In genomic region chr3:102744657-102745056, GRCm38 (mm10) we compare ENCODE assay signal across 9 mouse cellular contexts. TPM values are rescaled to one million over a fixed set of nuclear protein-coding genes. Genes with fewer than 3 reads are reported as not detected.
DNase-seq lines count a peak whose midpoint lies in the region; ATAC-seq and TF ChIP-seq lines count a peak whose summit lies in the region.
"Had no signal": no experiment of that assay in that cellular context is flagged by ENCODE, and none has a peak within 500 bp of the region (broad histone marks: within the 10 kb centered on the region; RNA-seq: fewer than 3 reads in every experiment).

No protein-coding gene starts in this region.

- H3K27ac ChIP-seq in heart, adult 2 months, result peak overlapping the region; percentile 77
- H3K27ac ChIP-seq in heart, embryonic 11.5 days (ENCODE audit: low read depth, low read length), result 0 out of 2 replicates have a peak overlapping the region, but pooled peaks have one; percentile 6

- DNase-seq in heart, adult 2 months, result peak; percentile 48 to 57
- no peak for DNase-seq in heart, postnatal 36 days
- peak; percentile 83 for DNase-seq in MN1 (ENCODE audit: low spot score)
- peak; percentile 37 for DNase-seq in lung, postnatal 10 days
- no peak for DNase-seq in adrenal gland, adult (ENCODE audit: inconsistent age in 2 of 2, low spot score in 1 of 2)
- no peak for DNase-seq in urinary bladder, postnatal 25 days (ENCODE audit: low spot score)
- DNase-seq in natural killer cell, adult 2 months (ENCODE audit: low spot score in 2 of 2), result no peak
- DNase-seq: adrenal gland, adult 8-10 months had no signal

- no peak for TF ChIP-seq POLR2A in heart, adult 2 months (IDR thresholded peaks at IDR 0.05; ENCODE audit: insufficient read depth, low read depth, low read length)

- WGBS in heart, adult 2 months, result 22% methylated on average over 5 of the region's 5 CpGs
- WGBS in heart, embryonic 11.5 days (ENCODE audit: insufficient replicate concordance), result 24% methylated on average over 5 of the region's 5 CpGs

- no peaks in the 10 kb centered on the region for H3K27me3 ChIP-seq in heart, adult 2 months (ENCODE audit: control insufficient read depth, insufficient read depth, low read length)
- H3K27me3 ChIP-seq in heart, embryonic 11.5 days (ENCODE audit: control insufficient read depth, insufficient read depth, low read length), result no peaks in the 10 kb centered on the region

- intact Hi-C loops in heart, adult 2 months (cut with DNase I), result no loop called here
- intact Hi-C loops in heart, postnatal 36 days (cut with DNase I), result no loop called here

- H3K9me3 ChIP-seq in heart, embryonic 11.5 days (replicated peaks; ENCODE audit: control insufficient read depth, low read length), result no peaks in the 10 kb centered on the region

- H3K4me1 ChIP-seq in heart, adult 2 months (ENCODE audit: control insufficient read depth, insufficient read depth, low read length), result peaks cover 22% of the 10 kb centered on the region
- peaks cover 34% of the 10 kb centered on the region for H3K4me1 ChIP-seq in heart, embryonic 11.5 days (ENCODE audit: control insufficient read depth, insufficient read depth, low read length)

- no peak for ATAC-seq in heart, embryonic 11.5 days (replicated peaks; ENCODE audit: insufficient number of reproducible peaks, low FRiP score, low TSS enrichment)

- H3K4me2 ChIP-seq in heart, embryonic 11.5 days, result no peak overlapping the region

- H3K4me3 ChIP-seq in heart, adult 2 months, result no peak overlapping the region
- no peak overlapping the region for H3K4me3 ChIP-seq in heart, embryonic 11.5 days (ENCODE audit: low read depth, low read length)

- no peak overlapping the region for H3K9ac ChIP-seq in heart, adult 2 months (ENCODE audit: low read depth, low read length)
- H3K9ac ChIP-seq in heart, embryonic 11.5 days (ENCODE audit: low read depth, low read length), result no peak overlapping the region

- TF ChIP-seq EP300 in heart, adult 2 months (IDR thresholded peaks at IDR 0.05; ENCODE audit: insufficient read depth, low read depth, low read length), result peak; percentile 69

- no peak for TF ChIP-seq CTCF in heart, adult 2 months (IDR thresholded peaks at IDR 0.05)

- H3K79me2 ChIP-seq in heart, adult 2 months (replicated peaks; ENCODE audit: control insufficient read depth, insufficient read depth, low read length), result no peaks in the 10 kb centered on the region

- H3K36me3 ChIP-seq in heart, adult 2 months (ENCODE audit: control insufficient read depth, insufficient read depth, low read length), result no peaks in the 10 kb centered on the region; the same call in none of the 2 replicates
- H3K36me3 ChIP-seq in heart, embryonic 11.5 days (ENCODE audit: control insufficient read depth, insufficient read depth, low read length), result no peaks in the 10 kb centered on the region

RNA-seq across cellular contexts. Expression of gene Tspan2, which starts 10.3 kb away (rescaled TPM):
- 1 to 10 TPM; 8.4 to 9.4 TPM for total RNA-seq in heart, adult 2 months (2021)
- polyA plus RNA-seq in heart, adult 2 months (2012; rRNA removed), result 4.2 and 9.8 TPM in 2 replicates
- 10 to 100 TPM; 13.2 to 15.0 TPM for total RNA-seq in heart, postnatal 36 days (2021)
- 34.3 and 40.9 TPM in 2 replicates for polyA plus RNA-seq in heart, embryonic 11.5 days (2014; fragmentation: Nextera tagmentation; extraction: Ambion mirVana)

RNA-seq across cellular contexts. Expression of gene Tshb, which starts 37.9 kb away (rescaled TPM):
- not detected for total RNA-seq in heart, adult 2 months (2021)
- polyA plus RNA-seq in heart, adult 2 months (2012; rRNA removed), result not detected in 2 replicates
- not detected for total RNA-seq in heart, postnatal 36 days (2021)
- 0.13 and 0.17 TPM in 2 replicates for polyA plus RNA-seq in heart, embryonic 11.5 days (2014; fragmentation: Nextera tagmentation; extraction: Ambion mirVana)
- total RNA-seq: adrenal gland, adult 8-10 months had no signal

Comparison
In these comparisons a context has a peak if more than half of its experiments do, and no peak if none do; other contexts are left out.
1. DNase-seq: peak in heart, adult 2 months (2 of 2), MN1 (single experiment) and lung, postnatal 10 days (single experiment); none in heart, postnatal 36 days (0 of 2), adrenal gland, adult (0 of 2), urinary bladder, postnatal 25 days (single experiment) and natural killer cell, adult 2 months (0 of 2).